Mouse (Mus musculus): ENCODE data around the gene Opn4. TPM values are rescaled to one million over a fixed set of nuclear protein-coding genes. Genes with fewer than 3 reads are reported as not detected.

Gene Opn4
- not detected in 2 replicates for total RNA-seq (2021)
- long read RNA-seq, result 0 reads

DNA sequence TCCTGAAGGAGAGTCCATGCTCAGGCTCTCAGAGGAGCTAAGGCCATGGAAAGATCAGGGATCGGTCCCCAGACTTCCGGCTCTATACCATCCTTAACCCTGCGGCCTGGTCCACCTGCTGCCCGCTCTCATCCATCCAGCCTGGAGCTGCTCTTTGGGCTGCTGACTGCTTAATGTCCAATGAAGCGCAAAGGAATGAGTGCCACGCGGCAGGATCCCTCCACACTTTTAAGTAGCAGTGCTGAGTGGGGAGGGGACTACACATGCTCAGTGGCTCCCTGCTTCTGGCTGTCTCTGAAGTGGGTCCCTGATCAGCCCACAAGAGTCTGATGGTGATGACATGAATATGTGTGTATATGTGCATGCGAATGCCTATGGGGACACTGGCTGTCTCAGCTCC, at the start of gene Opn4:
TSS of gene Opn4 (minus strand) at position 202 of the 400 bp plus-strand sequence.
- no peak for DNase-seq

DNA sequence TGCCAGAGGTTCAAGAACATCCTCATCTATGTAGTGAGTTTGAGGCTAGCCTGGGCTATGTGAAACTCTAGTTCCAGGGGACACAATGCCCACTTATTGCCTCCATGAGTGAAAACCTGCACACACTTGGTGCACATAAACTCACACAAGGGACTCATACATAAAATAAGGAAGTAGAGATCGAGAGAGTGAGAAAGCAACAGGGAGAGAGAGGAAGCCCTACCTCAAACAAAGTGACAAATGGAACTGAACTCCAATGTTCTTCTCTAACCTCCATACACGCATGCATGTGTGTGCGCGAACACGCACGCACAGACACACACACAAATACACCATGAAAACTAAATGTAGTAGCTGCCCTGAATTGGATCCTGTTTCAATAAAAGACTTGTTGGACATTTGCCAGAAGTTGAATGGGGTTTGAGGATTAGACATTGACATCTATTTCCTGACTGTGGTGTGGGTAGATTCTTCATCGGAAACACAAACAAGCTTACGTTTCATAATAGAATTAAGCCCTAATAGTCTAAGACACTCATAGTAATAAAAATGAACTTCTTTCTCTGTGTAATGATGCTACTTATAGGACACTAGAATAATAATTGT, 48.0 kb upstream of the Opn4 start:
- no peak for DNase-seq

DNA sequence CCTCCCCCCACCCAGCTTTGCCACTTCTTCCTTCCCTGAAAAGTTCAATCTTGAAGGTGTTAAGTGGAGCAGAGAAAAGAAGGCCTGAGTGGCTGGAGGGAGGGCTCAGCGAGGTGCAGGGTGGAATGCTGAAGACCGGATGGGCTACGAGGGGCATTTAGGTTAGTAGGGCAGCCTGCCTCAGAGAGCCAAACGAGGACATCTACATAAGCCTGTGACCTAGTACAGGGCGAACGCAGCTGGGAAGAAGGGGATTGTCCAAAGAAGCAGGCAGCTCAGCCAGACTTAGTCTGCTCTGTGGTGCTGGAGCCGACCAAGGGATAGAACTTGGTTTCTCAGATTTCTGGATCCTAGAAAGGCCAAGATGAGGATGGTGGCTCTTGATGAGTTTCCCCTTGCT, 44.2 kb upstream of the Opn4 start:
- no peak for DNase-seq

DNA sequence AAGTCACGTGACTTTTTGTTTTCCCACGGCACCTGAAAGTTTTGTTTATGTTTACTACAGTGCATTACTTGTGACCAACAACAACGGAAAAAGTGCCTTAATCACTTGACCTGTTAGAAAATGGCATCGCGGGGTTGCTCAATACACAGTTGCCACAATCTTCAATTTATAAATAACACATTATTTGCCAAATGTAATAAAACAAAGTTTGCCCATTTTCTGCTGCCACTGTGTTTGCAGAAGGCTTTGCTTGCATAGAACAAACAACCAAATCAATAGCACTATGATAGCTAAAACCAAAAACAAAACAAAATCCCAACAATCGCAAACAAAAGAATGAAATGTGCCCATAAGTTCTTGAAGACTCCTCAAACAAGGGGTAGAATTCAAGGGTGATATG, 35.8 kb upstream of the Opn4 start:
- DNase-seq, result no peak

DNA sequence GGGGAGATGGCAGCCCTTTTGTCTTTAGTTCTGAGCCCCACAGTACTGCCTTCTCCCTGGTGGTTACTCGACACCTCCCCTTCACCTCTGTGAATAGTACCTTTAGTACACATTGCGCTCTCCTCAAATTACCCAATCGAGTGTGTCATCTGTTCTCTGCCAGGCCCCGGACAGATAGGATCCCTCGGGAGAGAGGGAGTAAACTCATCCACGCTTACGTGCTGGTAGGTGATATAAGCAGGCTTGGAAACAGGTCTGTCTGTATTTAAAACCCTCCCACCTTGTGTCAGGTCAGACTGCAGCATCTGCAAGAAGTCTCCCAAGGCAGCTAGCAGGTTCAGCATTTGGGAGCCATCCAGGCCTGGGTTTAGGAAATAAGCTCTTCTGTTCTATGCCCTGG, 35.2 kb upstream of the Opn4 start:
- no peak for DNase-seq

DNA sequence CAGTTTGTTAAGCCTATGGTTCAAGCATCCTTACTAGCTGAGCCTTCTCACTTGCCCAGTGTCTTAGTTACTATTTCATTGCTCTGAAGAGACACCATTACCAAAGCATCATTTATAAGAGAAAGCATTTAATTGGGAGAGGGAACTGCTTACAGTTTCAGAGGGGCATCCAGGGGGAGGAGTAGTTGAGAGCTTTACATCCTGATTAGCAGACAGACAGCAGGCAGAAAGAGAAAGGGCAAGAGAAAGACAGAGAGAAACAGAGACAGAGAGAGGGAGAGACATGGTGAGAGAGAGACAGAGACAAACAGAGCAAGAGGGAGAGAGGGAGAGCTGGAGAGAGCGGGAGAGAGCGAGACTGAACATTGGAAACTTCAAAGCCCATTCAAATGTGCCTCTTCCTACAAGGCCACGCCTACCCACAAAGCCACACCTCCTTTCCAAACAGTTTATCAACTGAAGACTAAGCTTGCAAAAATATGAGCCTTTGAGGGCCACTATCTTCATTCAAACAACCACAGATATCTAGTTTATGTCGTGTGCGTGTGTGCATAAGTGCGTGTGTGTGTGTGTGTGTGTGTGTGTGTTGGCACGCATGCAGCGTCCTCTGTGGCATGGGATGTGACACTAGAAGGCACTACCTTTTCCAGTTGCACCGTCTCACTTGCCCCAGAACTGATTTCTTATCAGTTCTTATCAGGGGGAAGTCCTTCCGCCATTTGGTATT, 32.9 kb upstream of the Opn4 start:
- DNase-seq, result no peak

DNA sequence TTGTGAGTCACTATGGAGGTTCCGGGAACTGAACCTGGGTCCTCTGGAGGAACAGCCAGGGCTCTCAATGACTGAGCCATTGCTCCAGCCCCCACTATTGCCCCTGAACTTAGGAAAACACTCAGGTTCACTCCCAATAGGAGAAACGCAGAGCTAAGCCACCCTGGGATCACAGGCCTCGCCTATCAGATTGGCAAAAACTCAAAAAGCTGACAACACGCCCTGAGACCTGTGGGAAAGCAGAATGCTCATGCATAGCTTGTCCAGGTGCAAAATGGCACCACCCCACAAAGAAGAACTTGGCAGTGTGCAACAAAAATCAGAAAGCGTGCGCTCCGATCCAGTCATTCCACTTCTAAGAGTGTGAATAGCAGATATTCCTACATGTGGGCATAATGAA, 26.9 kb upstream of the Opn4 start:
- no peak for DNase-seq

DNA sequence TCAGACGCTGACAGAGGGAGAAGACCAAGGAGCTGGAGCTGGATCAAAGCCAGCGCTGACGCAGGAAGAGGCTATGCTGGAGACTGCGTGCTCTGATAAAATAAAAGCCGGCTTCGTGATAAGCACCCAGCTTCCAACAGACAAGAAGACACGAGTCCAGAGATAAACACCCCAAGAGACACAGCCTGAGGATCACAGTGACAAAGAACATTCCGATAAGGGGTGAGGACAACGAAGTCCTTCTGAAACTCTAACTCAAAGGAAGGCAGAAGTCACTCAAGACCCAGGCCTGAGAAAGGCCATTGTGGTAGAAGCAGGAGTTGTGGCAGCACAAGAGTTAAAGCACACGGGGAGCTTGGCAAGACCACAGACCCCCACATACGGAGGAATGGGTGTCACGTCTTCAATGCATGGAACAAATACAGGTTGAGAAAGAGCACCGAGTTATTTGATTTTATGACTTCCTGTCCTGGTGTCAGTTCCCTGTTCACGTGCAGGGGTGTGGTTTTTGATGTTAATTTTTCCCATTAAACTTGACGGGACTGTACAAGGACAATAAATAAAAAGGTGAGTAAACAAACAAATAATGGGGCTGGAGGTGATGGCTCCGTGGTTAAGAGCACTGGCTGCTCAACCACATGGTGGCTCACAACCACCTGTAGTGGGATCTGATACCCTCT, 23.7 kb upstream of the Opn4 start:
- peak; percentile 53 for DNase-seq

DNA sequence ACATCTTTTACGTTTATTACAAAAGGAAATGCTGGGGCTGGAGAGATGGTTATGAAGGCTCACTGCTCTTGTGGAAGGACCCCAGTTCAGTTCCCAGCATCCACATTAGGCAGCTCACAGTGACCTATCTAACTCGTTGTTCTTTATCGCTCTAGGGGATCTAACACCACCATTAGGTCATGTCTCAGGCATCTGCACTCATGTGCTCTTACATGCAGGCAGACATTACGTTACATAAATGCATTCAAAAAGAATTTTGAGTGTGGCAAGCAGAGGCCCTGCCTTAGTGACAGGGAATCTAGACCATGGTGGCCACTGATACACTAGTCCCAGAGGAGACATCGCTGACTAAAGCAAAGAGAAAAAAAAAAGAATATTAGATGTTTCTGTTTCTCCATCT, 23.1 kb upstream of the Opn4 start:
- DNase-seq, result no peak

DNA sequence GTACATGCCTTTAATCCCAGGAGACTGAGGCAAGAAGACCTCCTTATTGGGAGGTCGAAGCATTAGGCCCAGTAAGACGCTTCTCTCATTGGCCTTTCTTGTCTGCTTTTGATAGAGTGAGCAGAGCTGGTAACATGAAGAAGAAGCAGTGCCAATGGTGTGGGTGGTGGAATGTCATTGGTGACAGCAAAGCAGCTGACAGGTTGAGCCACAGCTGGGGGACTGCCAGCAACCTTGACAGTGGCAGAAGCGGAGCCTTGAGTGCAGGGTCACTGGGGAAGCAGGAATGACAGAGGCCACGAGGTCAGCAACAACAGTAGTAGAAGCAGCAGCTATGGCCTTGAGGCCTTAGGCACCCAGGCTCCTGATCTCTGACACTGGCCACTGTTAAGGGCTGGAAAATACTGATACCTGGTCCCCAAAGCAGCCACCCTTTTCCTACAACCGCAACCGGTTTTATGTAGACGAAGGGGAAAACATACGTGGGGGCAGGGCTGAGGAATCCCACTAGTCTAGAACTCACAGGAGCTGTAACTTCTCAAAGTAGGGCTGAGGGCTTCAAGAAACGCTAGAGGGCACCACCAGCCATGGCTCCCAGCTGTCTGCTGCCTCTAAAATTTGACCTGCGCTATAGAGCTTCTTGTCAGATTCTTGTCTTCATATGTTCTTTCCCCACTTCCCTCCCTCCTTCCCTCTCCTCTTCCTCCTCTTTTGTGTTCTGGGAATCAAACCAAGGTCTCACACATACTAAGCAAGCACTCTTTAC, 20.9 kb upstream of the Opn4 start:
- DNase-seq, result peak; percentile 75

DNA sequence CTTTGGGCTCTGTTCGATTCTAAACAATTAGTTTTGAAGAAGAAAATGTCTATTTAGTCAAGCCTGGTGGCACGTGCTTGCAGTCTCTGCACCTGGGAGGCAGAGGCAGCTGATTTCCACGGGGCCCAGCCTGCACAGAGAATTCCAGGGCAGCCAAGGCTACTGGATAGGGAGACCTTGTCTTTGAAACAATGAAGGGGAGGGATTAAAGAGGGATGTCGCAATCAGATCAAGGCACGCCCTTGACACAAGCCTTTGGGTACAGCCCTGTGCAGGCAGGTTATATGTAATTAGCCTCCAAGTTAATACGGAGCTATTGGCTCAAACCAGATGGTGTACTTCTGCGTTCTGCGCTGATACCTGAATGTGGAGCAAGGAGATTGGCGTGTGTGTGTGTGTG, 18.9 kb upstream of the Opn4 start:
- peak; percentile 35 for DNase-seq

DNA sequence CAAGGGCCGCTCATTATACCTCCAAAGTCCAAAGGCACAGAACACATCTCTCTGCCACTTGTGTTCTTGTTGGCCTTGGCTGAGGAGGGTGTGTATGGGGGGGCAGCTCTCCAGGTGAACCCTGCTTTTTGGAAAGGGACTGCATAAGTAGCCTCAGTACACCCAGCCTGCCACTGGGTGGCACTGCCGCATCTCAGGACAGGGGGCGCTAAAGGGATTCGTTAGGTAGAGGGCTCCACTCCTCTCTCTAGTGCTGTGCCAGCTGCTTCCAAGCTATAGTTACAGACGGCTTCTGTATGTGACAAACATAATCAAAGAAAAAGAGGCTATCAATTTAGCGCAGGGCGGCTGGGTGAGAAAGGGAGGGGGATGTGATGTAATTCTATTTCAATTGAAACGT, 16.9 kb upstream of the Opn4 start:
- DNase-seq, result peak; percentile 85

DNA sequence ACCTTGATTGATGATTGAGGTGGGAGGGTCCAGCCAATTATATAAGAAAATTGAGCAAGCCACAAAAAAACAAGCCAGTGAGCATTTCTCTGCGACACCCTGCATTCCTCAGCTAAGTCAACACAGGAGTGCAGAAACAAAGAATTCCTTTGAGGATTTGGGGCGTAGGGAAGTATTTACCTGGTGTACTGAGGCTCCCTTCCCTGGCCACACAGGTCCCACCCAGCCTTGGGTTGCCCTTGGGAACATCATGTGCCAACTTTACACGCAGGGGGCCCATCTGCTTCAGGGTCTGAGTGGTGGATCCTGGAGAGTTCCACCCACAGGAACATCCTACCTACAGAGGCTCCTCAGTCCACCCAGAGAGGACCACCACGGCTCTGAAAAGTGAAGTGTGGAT, 15.7 kb upstream of the Opn4 start:
- no peak for DNase-seq

DNA sequence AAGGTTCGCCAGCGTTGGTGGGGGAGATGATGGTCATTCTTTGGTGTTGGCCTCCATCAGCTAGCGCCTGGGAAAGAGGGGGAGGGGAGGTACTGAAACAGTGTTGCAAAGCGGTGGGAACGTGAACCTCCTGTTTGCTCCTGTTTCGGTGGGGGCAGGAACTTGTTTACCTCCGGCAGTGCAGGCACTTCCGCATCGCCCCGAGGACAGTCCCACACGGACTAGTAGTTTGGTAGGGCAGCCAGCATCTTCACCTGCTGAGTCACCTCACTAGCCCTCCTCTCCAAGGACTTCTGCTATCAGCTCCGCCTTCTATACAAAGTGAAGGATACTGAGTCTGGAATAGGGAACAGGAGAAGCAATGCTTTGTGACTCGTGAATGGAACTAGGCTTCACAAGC, 15.1 kb upstream of the Opn4 start:
- DNase-seq, result no peak

DNA sequence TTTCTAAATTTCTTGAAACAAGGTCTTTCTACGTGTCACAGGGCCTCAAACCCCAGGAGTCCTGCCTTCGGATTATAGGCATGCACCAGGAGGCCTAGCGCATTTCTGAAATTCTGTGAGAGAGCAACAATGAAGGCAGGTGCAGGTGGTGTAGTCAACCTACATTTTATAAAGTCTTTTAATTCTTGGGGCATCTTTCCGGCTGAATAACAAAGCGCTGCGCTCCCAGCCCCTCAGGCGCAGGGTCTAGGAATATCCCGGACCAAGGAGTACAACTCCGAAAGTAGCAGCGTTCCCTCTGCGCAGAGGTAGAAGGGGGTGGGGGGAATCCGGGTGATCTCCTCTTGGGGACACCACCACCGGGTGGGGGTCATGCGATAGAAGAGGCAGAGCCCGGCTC, 14.6 kb upstream of the Opn4 start:
- DNase-seq, result no peak

DNA sequence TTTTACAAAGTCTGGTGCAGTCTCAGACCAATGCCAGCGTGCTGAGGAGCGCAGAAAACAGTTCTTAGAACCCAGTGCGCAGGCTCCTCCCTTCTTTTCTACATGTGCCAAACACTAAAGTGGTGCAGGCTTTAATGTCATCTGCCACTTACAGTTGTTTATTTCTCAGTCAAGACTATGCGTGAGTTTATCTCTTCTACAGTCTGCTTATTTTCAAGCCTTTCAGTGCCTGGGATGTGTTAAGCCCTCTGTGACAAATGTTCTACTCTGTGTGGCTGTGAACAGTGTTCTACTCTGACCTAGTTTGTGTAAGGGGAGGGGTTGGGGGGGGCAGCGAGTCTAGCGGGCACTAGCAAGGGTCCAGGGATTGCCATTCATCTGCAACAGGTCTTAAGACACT, 13.6 kb upstream of the Opn4 start:
- no peak for DNase-seq

DNA sequence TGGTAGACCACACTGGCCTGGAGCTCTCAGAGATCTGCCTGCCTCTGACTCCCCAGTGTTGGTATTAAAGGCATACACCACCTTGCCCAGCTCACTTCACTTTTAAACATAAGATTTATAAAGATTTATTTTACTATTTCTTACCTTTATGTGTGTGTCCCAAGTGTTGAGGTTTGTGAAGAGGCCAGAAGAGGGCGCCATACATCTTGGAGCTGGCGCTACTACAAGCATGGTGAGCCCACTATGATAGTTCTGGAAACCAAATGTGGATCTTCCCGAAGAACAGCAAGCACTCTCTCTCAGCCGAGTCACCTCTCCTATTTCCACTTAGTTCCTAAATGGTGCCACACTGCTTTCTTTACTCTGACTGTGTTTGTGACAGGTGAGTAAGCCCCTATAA, 12.3 kb upstream of the Opn4 start:
- no peak for DNase-seq

DNA sequence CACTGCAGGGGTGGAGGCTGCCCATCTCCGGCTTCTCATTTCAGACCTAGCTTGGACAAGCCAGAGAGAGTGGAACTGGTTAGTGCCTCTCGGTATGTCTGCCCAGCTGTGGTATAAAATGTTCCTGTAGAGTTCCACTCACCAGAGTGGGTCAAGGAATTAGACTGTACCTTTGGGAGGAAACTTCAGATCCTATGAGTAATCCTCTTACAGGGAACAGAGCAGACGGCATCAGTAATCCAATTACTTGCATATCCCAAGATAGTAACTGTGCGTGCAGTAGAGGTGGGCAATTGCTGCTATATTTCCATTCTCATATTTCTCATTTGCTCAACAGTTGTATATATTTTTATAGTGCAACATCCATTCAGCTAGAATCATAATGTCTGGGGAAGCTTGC, 11.6 kb upstream of the Opn4 start:
- DNase-seq, result no peak

DNA sequence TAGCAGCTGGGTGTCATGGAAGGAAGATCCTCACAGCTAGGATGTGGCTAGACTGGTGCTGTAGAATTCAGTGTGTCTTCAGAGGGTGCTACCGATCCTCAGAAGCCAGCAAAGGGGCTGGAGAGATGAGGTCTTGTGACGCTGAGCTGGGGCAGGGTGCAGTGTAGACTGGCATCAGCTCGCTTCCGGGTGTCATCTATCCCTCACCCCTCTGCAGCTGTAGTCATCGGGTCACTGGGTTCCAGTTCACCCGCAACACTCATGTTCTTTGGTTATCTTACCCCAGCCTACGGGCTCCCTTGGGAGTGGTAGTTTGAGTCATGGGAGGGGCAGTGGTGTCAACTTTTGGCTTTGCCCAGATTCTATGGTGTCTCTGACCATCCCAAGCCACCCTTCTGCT, 2.0 kb upstream of the Opn4 start:
- DNase-seq, result no peak

DNA sequence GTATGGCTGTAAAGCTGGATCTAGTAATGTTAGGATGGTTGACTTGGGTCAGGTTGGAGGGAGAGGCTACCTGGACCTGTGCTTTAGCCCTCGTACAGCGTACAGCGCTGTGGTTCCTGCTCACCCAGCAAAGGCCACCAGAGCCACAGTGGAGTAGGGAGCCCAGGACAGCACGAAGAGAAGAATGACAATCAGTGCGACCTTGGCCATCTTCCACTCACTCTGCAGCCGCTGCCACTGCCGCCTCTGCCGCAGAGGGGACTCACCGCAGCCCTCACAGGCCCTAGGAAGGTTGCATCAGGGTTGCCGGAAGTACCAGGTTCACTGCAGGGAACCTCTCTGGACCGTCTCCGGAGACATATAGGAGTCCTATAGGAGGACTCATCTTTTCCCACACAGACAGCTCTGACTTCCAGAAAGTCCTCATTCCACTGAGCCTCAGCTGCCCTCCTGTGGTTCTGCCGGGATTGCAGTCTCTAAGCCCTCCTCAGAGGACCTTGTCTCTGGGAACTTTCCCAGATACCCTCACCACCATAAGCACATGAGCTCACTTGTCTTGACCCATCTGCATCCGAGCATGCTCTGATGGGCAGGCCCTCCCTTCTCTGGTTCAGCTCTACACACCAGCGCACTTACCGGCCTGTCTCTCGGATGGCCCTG, 4.2 kb downstream of the Opn4 start:
- peak; percentile 45 for DNase-seq

DNA sequence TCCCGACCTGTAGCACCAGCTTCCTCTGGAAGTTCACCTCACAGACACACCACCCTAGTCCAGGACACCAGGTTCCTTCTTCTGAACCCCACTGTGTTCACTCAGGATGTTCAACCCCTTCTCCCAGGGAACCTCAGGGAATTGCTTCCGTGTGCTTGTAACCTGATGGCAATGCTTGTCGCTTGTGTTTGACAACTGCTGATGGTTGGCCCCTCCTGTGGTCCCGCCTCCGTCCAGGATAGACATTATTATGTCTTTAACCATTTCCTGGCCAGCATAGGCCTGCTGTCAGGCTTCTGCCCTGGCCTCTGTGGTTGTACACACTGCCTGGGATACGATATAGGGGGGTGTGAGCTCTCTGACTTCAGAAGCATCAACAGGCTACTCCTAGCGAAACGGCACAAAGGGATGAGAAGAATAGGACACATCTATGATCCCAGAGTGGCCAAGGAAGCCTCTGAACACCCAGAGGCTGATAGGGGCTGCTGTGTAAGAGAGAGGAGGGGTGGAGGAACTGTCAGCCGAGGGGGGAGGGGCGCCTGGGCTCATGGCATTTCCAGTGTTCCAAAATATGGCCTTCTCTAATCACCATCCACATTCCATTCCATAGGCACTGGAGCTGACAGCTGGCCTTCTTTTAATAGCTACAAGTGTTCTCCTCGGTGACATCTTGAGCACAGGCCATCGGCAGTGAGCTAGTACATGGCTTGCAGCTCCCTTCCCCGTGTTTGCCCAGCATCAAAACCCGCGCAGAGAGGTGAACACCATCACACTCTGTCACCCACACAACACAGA, 8.0 kb downstream of the Opn4 start:
- no peak for DNase-seq
